Mouse (Mus musculus) brain, embryonic 14.5 days (tissue): ENCODE measurements around the gene Spdya. TPM values are rescaled to one million over a fixed set of nuclear protein-coding genes. Genes with fewer than 3 reads are reported as not detected.
"Not testable (repeated sequence)": the region's sequence is repeated elsewhere in the genome, so short reads cannot be mapped to it uniquely, and the experiment has no call there.

ENCODE experiments used
- DNase-seq: peaks from one replicate; pipeline ENCODE4 v3.0.0-alpha.2; 2011; ENCODE audit warnings: low read depth
- CTCF ChIP-seq: fragments of 200-500 bp; IDR thresholded peaks from 2 replicates; pipeline ENCODE4 v1.5.1; 2012; ENCODE audit warnings: inconsistent platforms, mild to moderate bottlenecking, moderate library complexity, borderline replicate concordance; ENCODE audit not compliant: insufficient read depth, insufficient read length; ENCODE audit errors: extremely low read depth
- POLR2A ChIP-seq: fragments of 200-500 bp; IDR thresholded peaks from 2 replicates; pipeline ENCODE4 v1.6.1; 2012; ENCODE audit warnings: mild to moderate bottlenecking, inconsistent platforms, borderline replicate concordance; ENCODE audit not compliant: poor library complexity, insufficient read depth, insufficient read length, severe bottlenecking; ENCODE audit errors: extremely low read depth
- polyA plus RNA-seq: library from polyadenylated mRNA; depleted of rRNA; stranded (reverse); fragments of >200 nt; gene quantifications from 2 replicates; pipeline ENCODE4 v1.2.3, GENCODE M21; 2012; rRNA removed

Gene Spdya
- polyA plus RNA-seq, 1 experiment: 0.70 TPM

DNA sequence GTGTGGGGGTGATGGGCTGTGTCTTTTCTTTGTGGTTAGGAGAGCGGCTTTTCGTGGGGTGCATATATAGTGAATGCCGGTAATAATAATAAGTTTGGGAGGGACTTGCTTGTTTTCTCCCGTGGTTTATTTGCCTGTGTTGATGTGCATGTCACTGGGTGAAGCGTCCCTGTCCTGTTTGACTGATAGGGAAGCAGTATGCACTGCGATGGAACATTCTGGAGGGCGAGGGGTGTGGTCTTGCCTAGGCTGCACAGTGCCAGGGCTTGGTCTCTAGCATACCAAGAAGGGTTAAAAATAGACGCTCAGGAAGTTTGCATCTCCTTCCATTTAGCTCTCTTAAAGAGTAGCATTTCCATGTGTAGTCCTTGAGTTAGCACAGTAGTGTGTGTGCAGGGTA lies 84.9 kb downstream of the Spdya start:
- no peak for TF ChIP-seq CTCF
- no peak for DNase-seq

DNA sequence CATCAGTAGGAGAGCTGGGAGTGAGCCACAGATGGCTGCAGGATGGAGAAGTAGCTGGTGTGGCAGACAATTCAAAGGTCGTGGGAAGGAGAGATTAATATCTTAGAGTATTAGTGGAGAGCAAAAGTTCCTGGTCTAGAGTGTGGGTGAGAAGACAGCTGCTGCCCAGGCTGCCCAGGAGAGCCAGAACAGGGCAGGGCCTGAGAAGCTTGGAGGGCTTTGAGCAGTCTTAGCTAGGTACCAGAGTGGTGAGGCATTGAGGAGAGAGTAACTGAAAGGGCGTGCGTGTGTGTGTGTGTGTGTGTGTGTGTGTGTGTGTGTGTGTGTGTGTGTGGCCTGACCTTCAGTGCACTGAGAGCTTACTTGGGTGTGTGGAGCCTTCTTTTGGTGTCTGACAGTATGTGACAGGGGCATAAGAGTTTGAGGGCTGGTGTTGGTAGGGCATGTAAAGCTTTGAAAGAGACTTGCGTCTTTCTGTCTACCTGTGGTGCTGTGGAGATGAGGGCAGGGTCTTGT lies 85.9 kb downstream of the Spdya start:
- no peak for DNase-seq
- no peak for TF ChIP-seq CTCF
- TF ChIP-seq POLR2A: no peak

DNA sequence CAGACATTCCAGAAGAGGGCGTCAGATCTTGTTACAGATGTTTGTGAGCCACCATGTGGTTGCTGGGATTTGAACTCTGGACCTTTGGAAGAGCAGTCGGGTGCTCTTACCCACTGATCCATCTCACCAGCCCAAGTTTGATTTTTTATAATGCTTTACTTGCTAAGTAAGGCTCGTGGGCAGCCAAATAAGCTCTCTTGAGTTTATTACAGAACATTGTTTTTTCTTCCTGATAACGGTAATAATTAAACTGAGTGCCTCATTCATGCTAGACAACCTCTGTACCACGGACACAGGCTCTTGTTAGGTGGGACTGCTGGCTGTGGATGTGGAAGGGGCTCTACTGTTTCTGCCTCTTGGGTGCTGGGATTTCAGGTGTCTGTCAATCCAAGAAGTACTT lies 87.2 kb downstream of the Spdya start:
- not testable (repeated sequence) for DNase-seq

Other genes starting within 250 kb of the Spdya start
- 1.8 and 2.0 TPM in 2 replicates for gene Emilin2, start 240.1 kb upstream of the Spdya start, polyA plus RNA-seq
- 0.54 and 1.4 TPM in 2 replicates for gene Gm4707, start 92.1 kb upstream of the Spdya start, polyA plus RNA-seq
- 33.7 and 41.3 TPM in 2 replicates for gene Smchd1, start 76.7 kb upstream of the Spdya start, polyA plus RNA-seq
- 5.6 and 6.8 TPM in 2 replicates for gene Ndc80, start 25.2 kb upstream of the Spdya start, polyA plus RNA-seq
- 26.9 and 44.8 TPM in 2 replicates for gene Wdr43, start 63.8 kb downstream of the Spdya start, polyA plus RNA-seq
- 0.61 and 0.68 TPM in 2 replicates for gene Togaram2, start 121.2 kb downstream of the Spdya start, polyA plus RNA-seq
- not detected in 2 replicates for gene Pcare, start 200.8 kb downstream of the Spdya start, polyA plus RNA-seq
- 16.7 and 18.0 TPM in 2 replicates for gene Clip4, start 216.4 kb downstream of the Spdya start, polyA plus RNA-seq